Mouse (Mus musculus): ENCODE results near the gene Il4i1. TPM values are rescaled to one million over a fixed set of nuclear protein-coding genes. Genes with fewer than 3 reads are reported as not detected.
"Not testable (repeated sequence)": the region's sequence is repeated elsewhere in the genome, so short reads cannot be mapped to it uniquely, and the experiment has no call there.

Gene Il4i1
- polyA plus RNA-seq, 1 experiment from 2014 or later: 0.14 TPM

DNA sequence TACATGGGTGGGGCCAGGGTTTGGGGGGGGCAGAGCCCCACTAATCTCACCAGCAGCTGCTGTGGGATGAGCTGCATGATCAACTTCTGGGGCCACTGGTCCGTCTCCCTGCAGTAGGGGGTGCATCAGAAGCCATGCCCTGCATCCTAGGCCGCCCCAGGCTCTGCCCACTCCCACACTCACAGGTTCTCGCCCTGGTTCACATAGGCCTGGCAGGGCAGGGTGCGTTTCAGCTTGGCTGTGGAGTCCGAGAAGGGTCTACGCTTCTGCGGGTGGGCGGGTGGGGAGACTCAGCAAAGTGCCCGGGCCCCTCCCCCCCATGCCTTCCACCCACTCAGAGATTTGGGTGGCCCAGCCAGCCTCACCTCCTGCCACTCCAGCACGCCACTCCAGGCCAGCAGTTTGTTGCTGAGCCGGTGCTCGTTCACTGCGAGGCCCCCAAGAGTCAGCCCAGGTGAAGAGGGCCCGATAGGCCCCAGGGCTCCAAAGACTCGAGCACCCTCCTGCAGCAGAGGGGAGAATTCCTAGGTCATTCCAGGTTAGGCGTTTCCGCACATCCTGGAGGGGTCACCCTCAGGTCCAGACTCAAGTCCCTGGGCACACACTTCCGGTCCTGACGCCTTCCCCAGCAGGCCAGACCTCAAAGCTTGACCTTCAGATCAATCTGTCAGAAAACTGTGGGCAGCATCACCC lies 51.0 kb downstream of the Il4i1 start:
- Histone ChIP-seq H3K9ac (ENCODE audit: low read depth, low read length) (peak overlapping the region; percentile 100), H3K4me2 (peak overlapping the region; percentile 82), H3K4me3 (ENCODE audit: low read depth, low read length) (peak overlapping the region; percentile 97), H3K27ac (ENCODE audit: low read depth, low read length) (peak overlapping the region; percentile 38), H3K9me3 (replicated peaks; ENCODE audit: control insufficient read depth, low read length) (no peaks in the 10 kb centered on the region), H3K4me1 (ENCODE audit: control insufficient read depth, insufficient read depth, low read length) (peaks cover 49% of the 10 kb centered on the region), H3K27me3 (ENCODE audit: control insufficient read depth, insufficient read depth, low read length) (no peaks in the 10 kb centered on the region), H3K36me3 (ENCODE audit: control insufficient read depth, insufficient read depth, low read length) (peaks cover 17% of the 10 kb centered on the region)
- no peak for ATAC-seq (replicated peaks; ENCODE audit: insufficient number of reproducible peaks, low FRiP score, low TSS enrichment)
- WGBS (ENCODE audit: insufficient replicate concordance): 69% methylated on average over 19 of the region's 19 CpGs

DNA sequence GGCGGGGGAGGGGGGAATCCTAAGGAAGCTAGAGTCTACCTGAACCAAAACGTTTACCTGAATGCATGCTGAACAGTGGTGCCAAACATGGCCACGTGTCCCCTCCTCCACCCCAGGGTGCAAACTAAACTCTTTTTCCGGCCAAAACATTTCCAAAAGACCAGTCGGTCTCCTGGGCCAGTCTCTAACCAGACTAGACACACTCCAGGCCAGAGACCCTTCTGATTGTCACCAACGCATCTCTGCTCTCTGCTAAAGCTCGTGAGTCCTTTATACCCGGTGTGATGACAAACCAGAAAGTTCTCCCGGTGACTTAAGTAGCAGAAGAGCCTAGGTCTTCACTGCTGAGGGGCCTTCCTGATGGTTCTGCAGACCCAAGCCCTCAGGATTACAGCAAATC lies 51.6 kb downstream of the Il4i1 start:
- peak overlapping the region; percentile 100 for H3K9ac ChIP-seq (ENCODE audit: low read depth, low read length)
- H3K4me3 ChIP-seq (ENCODE audit: low read depth, low read length): peak overlapping the region; percentile 97
- H3K4me1 ChIP-seq (ENCODE audit: control insufficient read depth, insufficient read depth, low read length): peaks cover 50% of the 10 kb centered on the region
- peaks cover 16% of the 10 kb centered on the region for H3K36me3 ChIP-seq (ENCODE audit: control insufficient read depth, insufficient read depth, low read length)
- H3K9me3 ChIP-seq (replicated peaks; ENCODE audit: control insufficient read depth, low read length): no peaks in the 10 kb centered on the region
- H3K27me3 ChIP-seq (ENCODE audit: control insufficient read depth, insufficient read depth, low read length): no peaks in the 10 kb centered on the region
- peak overlapping the region; percentile 82 for H3K4me2 ChIP-seq
- 57% methylated on average over 9 of the region's 9 CpGs for WGBS (ENCODE audit: insufficient replicate concordance)
- no peak overlapping the region for H3K27ac ChIP-seq (ENCODE audit: low read depth, low read length)
- no peak for ATAC-seq (replicated peaks; ENCODE audit: insufficient number of reproducible peaks, low FRiP score, low TSS enrichment)

DNA sequence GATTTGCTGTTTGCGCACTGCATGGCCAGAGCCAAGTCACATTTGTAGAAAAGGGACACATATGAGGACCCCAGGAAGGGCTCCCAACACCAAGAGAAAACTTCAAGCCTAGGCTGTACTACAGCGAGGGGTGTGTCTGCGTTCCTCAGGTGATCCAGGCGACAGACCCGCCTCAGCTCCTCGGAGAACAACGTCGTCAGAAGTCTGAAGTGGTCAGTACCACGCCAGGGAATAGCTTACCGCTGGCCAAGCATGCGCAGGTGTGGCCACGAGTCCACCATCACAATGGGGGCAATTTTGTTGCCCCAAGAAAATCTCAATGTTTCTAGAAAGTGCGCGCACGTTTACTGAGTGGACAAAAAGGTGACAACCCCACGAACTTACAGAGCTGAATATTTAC lies 52.3 kb downstream of the Il4i1 start:
- WGBS (ENCODE audit: insufficient replicate concordance): 9% methylated on average over 16 of the region's 16 CpGs

DNA sequence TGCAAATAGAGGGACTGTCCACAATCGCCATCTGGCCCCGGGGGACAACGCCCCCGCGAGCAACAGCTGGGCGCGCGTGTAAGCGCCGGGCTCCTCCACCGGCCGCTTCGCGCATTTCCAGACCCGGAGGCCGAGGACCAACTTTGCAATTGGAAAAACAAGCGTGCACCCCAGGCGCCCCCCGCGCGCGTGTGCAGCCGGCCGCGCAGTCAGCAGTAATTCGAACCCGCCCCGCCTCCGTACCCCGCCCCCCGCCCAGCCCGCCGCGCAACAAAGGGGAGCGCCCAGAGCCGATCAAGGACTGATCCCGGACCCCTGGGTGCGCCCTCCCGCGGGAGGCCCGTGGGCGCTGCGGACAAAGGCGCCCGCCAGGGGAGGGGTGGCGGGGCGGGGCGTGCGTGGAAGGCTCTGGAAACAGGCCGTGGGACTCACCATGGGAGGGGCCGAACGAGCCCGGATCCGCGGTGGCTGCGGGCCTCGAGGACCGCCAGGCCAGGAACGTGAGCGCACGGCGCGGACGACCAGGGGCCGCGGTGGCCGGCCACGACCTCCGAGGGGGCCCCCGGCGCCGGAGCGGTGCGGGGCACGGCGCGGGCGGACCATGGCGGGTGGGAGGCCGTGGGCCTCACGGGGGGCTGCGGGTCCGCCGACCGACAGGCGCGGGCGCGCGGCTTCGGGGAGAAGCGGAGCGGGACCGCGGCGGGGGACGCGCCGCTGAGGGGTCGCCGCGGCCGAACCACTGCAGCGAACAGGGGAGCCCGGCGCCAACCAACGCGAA lies 52.9 kb downstream of the Il4i1 start:
- peak overlapping the region; percentile 100 for H3K27ac ChIP-seq (ENCODE audit: low read depth, low read length)
- under 1% methylated on average over 94 of the region's 108 CpGs for WGBS (ENCODE audit: insufficient replicate concordance)
- H3K27me3 ChIP-seq (ENCODE audit: control insufficient read depth, insufficient read depth, low read length): no peaks in the 10 kb centered on the region
- H3K4me1 ChIP-seq (ENCODE audit: control insufficient read depth, insufficient read depth, low read length): peaks cover 57% of the 10 kb centered on the region
- H3K4me2 ChIP-seq: peak overlapping the region; percentile 82
- H3K9me3 ChIP-seq (replicated peaks; ENCODE audit: control insufficient read depth, low read length): no peaks in the 10 kb centered on the region
- H3K4me3 ChIP-seq (ENCODE audit: low read depth, low read length): peak overlapping the region; percentile 97
- peaks cover 8% of the 10 kb centered on the region for H3K36me3 ChIP-seq (ENCODE audit: control insufficient read depth, insufficient read depth, low read length)
- peak overlapping the region; percentile 100 for H3K9ac ChIP-seq (ENCODE audit: low read depth, low read length)
- peak; percentile 55 for ATAC-seq (replicated peaks; ENCODE audit: insufficient number of reproducible peaks, low FRiP score, low TSS enrichment)

More for the DNA sequence above, 52.3 kb downstream of the Il4i1 start:
- Histone ChIP-seq H3K9me3 (replicated peaks; ENCODE audit: control insufficient read depth, low read length) (no peaks in the 10 kb centered on the region), H3K27me3 (ENCODE audit: control insufficient read depth, insufficient read depth, low read length) (no peaks in the 10 kb centered on the region), H3K27ac (ENCODE audit: low read depth, low read length) (peak overlapping the region; percentile 100; the same call in 1 of the 2 replicates), H3K9ac (ENCODE audit: low read depth, low read length) (peak overlapping the region; percentile 100), H3K4me2 (peak overlapping the region; percentile 82), H3K36me3 (ENCODE audit: control insufficient read depth, insufficient read depth, low read length) (peaks cover 12% of the 10 kb centered on the region), H3K4me1 (ENCODE audit: control insufficient read depth, insufficient read depth, low read length) (peaks cover 56% of the 10 kb centered on the region), H3K4me3 (ENCODE audit: low read depth, low read length) (peak overlapping the region; percentile 97)
- no peak for ATAC-seq (replicated peaks; ENCODE audit: insufficient number of reproducible peaks, low FRiP score, low TSS enrichment)

DNA sequence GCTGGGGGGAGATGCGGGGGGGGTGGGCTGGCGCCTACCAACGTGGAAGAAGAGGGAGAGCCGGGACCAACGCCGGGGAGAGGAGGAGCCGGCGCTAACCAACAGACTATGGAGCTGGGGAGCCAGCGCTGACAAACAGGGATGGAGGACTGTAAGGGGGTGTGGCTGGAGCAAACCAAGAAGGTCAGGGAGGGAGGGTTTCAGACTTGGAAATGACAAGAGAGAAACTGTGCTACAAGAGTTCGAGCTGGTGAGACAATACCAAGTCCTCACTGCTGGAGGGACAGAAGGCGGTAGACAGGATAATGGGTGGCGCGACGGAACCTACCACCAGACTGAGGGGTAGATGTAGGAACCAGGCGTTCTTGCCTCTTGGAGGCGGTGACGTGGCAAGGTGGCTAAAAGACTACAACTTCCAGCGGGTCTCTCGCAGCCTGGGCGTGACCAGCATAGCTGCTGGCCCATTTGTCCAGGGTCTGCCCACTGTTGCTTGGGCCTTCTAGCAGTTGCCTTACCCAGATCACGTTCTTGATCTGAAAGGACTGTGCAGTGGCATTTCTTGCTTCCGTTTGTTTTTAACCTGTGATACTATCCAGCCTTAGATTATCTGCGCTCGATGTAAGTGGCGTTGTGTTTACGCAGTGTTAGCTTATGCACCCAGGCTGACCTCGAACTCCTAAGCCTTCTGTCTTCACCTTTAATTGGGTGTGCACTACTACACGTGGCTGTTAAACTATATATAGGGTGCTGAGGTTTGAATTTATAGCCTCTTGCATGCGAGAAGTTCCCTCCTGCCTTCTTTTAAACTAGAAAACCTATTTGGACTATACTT lies 53.7 kb downstream of the Il4i1 start, which contains the start of gene Ptov1:
Gene Ptov1, minus strand, starts transcription at position 92 of the 832 bp plus-strand sequence.
- Histone ChIP-seq H3K4me3 (ENCODE audit: low read depth, low read length) (peak within 1 kb of the TSS; percentile 97), H3K4me1 (ENCODE audit: control insufficient read depth, insufficient read depth, low read length) (peaks cover 51% of the 10 kb centered on the region), H3K27ac (ENCODE audit: low read depth, low read length) (peak within 1 kb of the TSS; percentile 100), H3K27me3 (ENCODE audit: control insufficient read depth, insufficient read depth, low read length) (no peaks in the 10 kb centered on the region), H3K9ac (ENCODE audit: low read depth, low read length) (peak within 1 kb of the TSS; percentile 100), H3K9me3 (replicated peaks; ENCODE audit: control insufficient read depth, low read length) (no peaks in the 10 kb centered on the region), H3K4me2 (peak within 1 kb of the TSS; percentile 82), H3K36me3 (ENCODE audit: control insufficient read depth, insufficient read depth, low read length) (peaks cover 3% of the 10 kb centered on the region; the same call in 1 of the 2 replicates)
- 7% methylated on average over 29 of the region's 29 CpGs for WGBS (ENCODE audit: insufficient replicate concordance)
- ATAC-seq (replicated peaks; ENCODE audit: insufficient number of reproducible peaks, low FRiP score, low TSS enrichment): peak; percentile 87

GRCm38 (mm10) chr7:44870614-44871013 lies 54.4 kb downstream of the Il4i1 start:
- H3K27me3 ChIP-seq (ENCODE audit: control insufficient read depth, insufficient read depth, low read length): no peaks in the 10 kb centered on the region
- 82% methylated on average over 6 of the region's 6 CpGs for WGBS (ENCODE audit: insufficient replicate concordance)
- H3K4me3 ChIP-seq (ENCODE audit: low read depth, low read length): peak overlapping the region; percentile 97
- no peaks in the 10 kb centered on the region for H3K9me3 ChIP-seq (replicated peaks; ENCODE audit: control insufficient read depth, low read length)
- H3K4me2 ChIP-seq: peak overlapping the region; percentile 82
- peak overlapping the region; percentile 100 for H3K9ac ChIP-seq (ENCODE audit: low read depth, low read length)
- peak overlapping the region; percentile 100 for H3K27ac ChIP-seq (ENCODE audit: low read depth, low read length)
- H3K36me3 ChIP-seq (ENCODE audit: control insufficient read depth, insufficient read depth, low read length): no peaks in the 10 kb centered on the region
- peaks cover 44% of the 10 kb centered on the region for H3K4me1 ChIP-seq (ENCODE audit: control insufficient read depth, insufficient read depth, low read length)
- ATAC-seq (replicated peaks; ENCODE audit: insufficient number of reproducible peaks, low FRiP score, low TSS enrichment): no peak

GRCm38 (mm10) chr7:44871181-44871580 lies 55.0 kb downstream of the Il4i1 start:
- no peaks in the 10 kb centered on the region for H3K36me3 ChIP-seq (ENCODE audit: control insufficient read depth, insufficient read depth, low read length)
- no peaks in the 10 kb centered on the region for H3K9me3 ChIP-seq (replicated peaks; ENCODE audit: control insufficient read depth, low read length)
- ATAC-seq (replicated peaks; ENCODE audit: insufficient number of reproducible peaks, low FRiP score, low TSS enrichment): no peak
- H3K4me2 ChIP-seq: no peak overlapping the region
- WGBS (ENCODE audit: insufficient replicate concordance): 81% methylated on average over 1 of the region's 1 CpGs
- H3K9ac ChIP-seq (ENCODE audit: low read depth, low read length): no peak overlapping the region
- H3K27ac ChIP-seq (ENCODE audit: low read depth, low read length): no peak overlapping the region
- H3K27me3 ChIP-seq (ENCODE audit: control insufficient read depth, insufficient read depth, low read length): no peaks in the 10 kb centered on the region
- peaks cover 38% of the 10 kb centered on the region for H3K4me1 ChIP-seq (ENCODE audit: control insufficient read depth, insufficient read depth, low read length)
- H3K4me3 ChIP-seq (ENCODE audit: low read depth, low read length): no peak overlapping the region

GRCm38 (mm10) chr7:44871774-44872173 lies 55.6 kb downstream of the Il4i1 start:
- H3K4me1 ChIP-seq (ENCODE audit: control insufficient read depth, insufficient read depth, low read length): peaks cover 32% of the 10 kb centered on the region
- H3K27me3 ChIP-seq (ENCODE audit: control insufficient read depth, insufficient read depth, low read length); H3K27ac ChIP-seq (ENCODE audit: low read depth, low read length); ATAC-seq (replicated peaks; ENCODE audit: insufficient number of reproducible peaks, low FRiP score, low TSS enrichment); H3K36me3 ChIP-seq (ENCODE audit: control insufficient read depth, insufficient read depth, low read length); H3K9ac ChIP-seq (ENCODE audit: low read depth, low read length); H3K9me3 ChIP-seq (replicated peaks; ENCODE audit: control insufficient read depth, low read length); H3K4me2 ChIP-seq; H3K4me3 ChIP-seq (ENCODE audit: low read depth, low read length): not testable (repeated sequence)
- 88% methylated on average over 2 of the region's 2 CpGs for whole genome bisulfite sequencing (ENCODE audit: insufficient replicate concordance)
